ENCODE assay signal across 30 mouse cellular contexts in genomic region chr10:104220303-104221021, GRCm38 (mm10). TPM values are rescaled to one million over a fixed set of nuclear protein-coding genes. Genes with fewer than 3 reads are reported as not detected.
"Had no signal": no experiment of that assay in that cellular context is flagged by ENCODE, and none has a peak within 500 bp of the region (broad histone marks: within the 10 kb centered on the region; RNA-seq: fewer than 3 reads in every experiment).

No protein-coding gene starts in this region.

- H3K4me1 ChIP-seq: kidney, embryonic 15.5 days; limb, embryonic 12.5 days; liver, embryonic 12.5 days; liver, embryonic 15.5 days; midbrain, embryonic 13.5 days had no signal

- H3K27ac ChIP-seq: kidney, embryonic 15.5 days; left cerebral cortex, adult 2 months; limb, embryonic 12.5 days; liver, embryonic 12.5 days; liver, embryonic 15.5 days; macrophage; midbrain, embryonic 13.5 days had no signal

- H3K27me3 ChIP-seq: kidney, embryonic 15.5 days; limb, embryonic 12.5 days; liver, embryonic 12.5 days; liver, embryonic 15.5 days; midbrain, embryonic 13.5 days had no signal

- H3K4me3 ChIP-seq: kidney, embryonic 15.5 days; left cerebral cortex, adult 2 months; limb, embryonic 12.5 days; liver, embryonic 12.5 days; liver, embryonic 15.5 days; midbrain, embryonic 13.5 days had no signal

- ATAC-seq: liver, embryonic 12.5 days; midbrain, embryonic 13.5 days; midbrain, embryonic 16.5 days had no signal

- DNase-seq: kidney, adult 8-10 months; kidney, postnatal 10 days; kidney, postnatal 36 days; layer of hippocampus, postnatal 36 days; liver; lung, adult 18-20 months; lung, postnatal 14 days; thymus, adult 18-20 months; thymus, postnatal 36 days had no signal

- H3K9ac ChIP-seq: kidney, embryonic 15.5 days; limb, embryonic 12.5 days; liver, embryonic 12.5 days; liver, embryonic 15.5 days; midbrain, embryonic 13.5 days had no signal

- H3K9me3 ChIP-seq: kidney, embryonic 15.5 days; liver, embryonic 12.5 days; liver, embryonic 15.5 days; midbrain, embryonic 13.5 days had no signal

- H3K4me2 ChIP-seq: kidney, embryonic 15.5 days; limb, embryonic 12.5 days; liver, embryonic 12.5 days; liver, embryonic 15.5 days; midbrain, embryonic 13.5 days had no signal

- H3K36me3 ChIP-seq: kidney, embryonic 15.5 days; limb, embryonic 12.5 days; liver, embryonic 12.5 days; liver, embryonic 15.5 days; midbrain, embryonic 13.5 days had no signal

RNA-seq across cellular contexts. Expression of gene Gm4340, which starts 26.6 kb away (rescaled TPM):
- total RNA-seq: layer of hippocampus, adult 8-10 months; layer of hippocampus, postnatal 10 days; layer of hippocampus, postnatal 36 days; left cerebral cortex, adult 2 months; left cerebral cortex, postnatal 10 days; left cerebral cortex, postnatal 36 days; megakaryocyte, adult 5-6 weeks had no signal
- polyA plus RNA-seq: kidney, embryonic 15.5 days; limb, embryonic 12.5 days; liver, embryonic 12.5 days; liver, embryonic 15.5 days; lung, embryonic 16.5 days; macrophage; midbrain, embryonic 13.5 days; midbrain, embryonic 16.5 days; neural tube, embryonic 11.5 days; neural tube, embryonic 14.5 days; small intestine, adult 2 months; spleen, adult 2 months; stomach, embryonic 16.5 days; testis, adult 2 months; urinary bladder, adult 2 months had no signal

RNA-seq across cellular contexts. Expression of gene Gm20765, which starts 35.1 kb away (rescaled TPM):
- total RNA-seq: layer of hippocampus, adult 8-10 months; layer of hippocampus, postnatal 10 days; layer of hippocampus, postnatal 36 days; left cerebral cortex, adult 2 months; left cerebral cortex, postnatal 10 days; left cerebral cortex, postnatal 36 days; megakaryocyte, adult 5-6 weeks had no signal
- polyA plus RNA-seq: kidney, embryonic 15.5 days; limb, embryonic 12.5 days; liver, embryonic 12.5 days; liver, embryonic 15.5 days; lung, embryonic 16.5 days; macrophage; midbrain, embryonic 13.5 days; midbrain, embryonic 16.5 days; neural tube, embryonic 11.5 days; neural tube, embryonic 14.5 days; small intestine, adult 2 months; spleen, adult 2 months; stomach, embryonic 16.5 days; testis, adult 2 months; urinary bladder, adult 2 months had no signal

RNA-seq across cellular contexts. Expression of gene Gm21312, which starts 43.6 kb away (rescaled TPM):
- total RNA-seq: layer of hippocampus, adult 8-10 months; layer of hippocampus, postnatal 10 days; layer of hippocampus, postnatal 36 days; left cerebral cortex, adult 2 months; left cerebral cortex, postnatal 10 days; left cerebral cortex, postnatal 36 days; megakaryocyte, adult 5-6 weeks had no signal
- polyA plus RNA-seq: kidney, embryonic 15.5 days; limb, embryonic 12.5 days; liver, embryonic 12.5 days; liver, embryonic 15.5 days; lung, embryonic 16.5 days; macrophage; midbrain, embryonic 13.5 days; midbrain, embryonic 16.5 days; neural tube, embryonic 11.5 days; neural tube, embryonic 14.5 days; small intestine, adult 2 months; spleen, adult 2 months; stomach, embryonic 16.5 days; testis, adult 2 months; urinary bladder, adult 2 months had no signal

RNA-seq across cellular contexts. Expression of gene Gm21304, which starts 52.1 kb away (rescaled TPM):
- total RNA-seq: layer of hippocampus, adult 8-10 months; layer of hippocampus, postnatal 10 days; layer of hippocampus, postnatal 36 days; left cerebral cortex, adult 2 months; left cerebral cortex, postnatal 10 days; left cerebral cortex, postnatal 36 days; megakaryocyte, adult 5-6 weeks had no signal
- polyA plus RNA-seq: kidney, embryonic 15.5 days; limb, embryonic 12.5 days; liver, embryonic 12.5 days; liver, embryonic 15.5 days; lung, embryonic 16.5 days; macrophage; midbrain, embryonic 13.5 days; midbrain, embryonic 16.5 days; neural tube, embryonic 11.5 days; neural tube, embryonic 14.5 days; small intestine, adult 2 months; spleen, adult 2 months; stomach, embryonic 16.5 days; testis, adult 2 months; urinary bladder, adult 2 months had no signal
